Mouse (Mus musculus): ENCODE measurements around the gene Gm11563. TPM values are rescaled to one million over a fixed set of nuclear protein-coding genes. Genes with fewer than 3 reads are reported as not detected.
"Not testable (repeated sequence)": the region's sequence is repeated elsewhere in the genome, so short reads cannot be mapped to it uniquely, and the experiment has no call there.

Gene Gm11563
- polyA plus RNA-seq, 1 experiment from 2014 or later: not detected

GRCm38 (mm10) chr11:99637086-99637485 lies 21.7 kb downstream of the Gm11563 start:
- Histone ChIP-seq H3K27ac (no peak overlapping the region), H3K9me3 (no peaks in the 10 kb centered on the region), H3K4me1 (replicated peaks) (peaks cover 4% of the 10 kb centered on the region), H3K36me3 (no peaks in the 10 kb centered on the region), H3K4me3 (no peak overlapping the region), H3K27me3 (ENCODE audit: insufficient read depth, poor library complexity, severe bottlenecking) (no peaks in the 10 kb centered on the region)
- WGBS: 90% methylated on average over 1 of the region's 1 CpGs
- DNase-seq (ENCODE audit: low spot score): no peak

GRCm38 (mm10) chr11:99634653-99635134 lies 24.1 kb downstream of the Gm11563 start, which contains the start of gene Krtap4-2:
TSS of gene Krtap4-2 (minus strand) at chr11:99635084.
- Histone ChIP-seq H3K27ac (no peak within 1 kb of the TSS), H3K4me1 (replicated peaks) (peaks cover 4% of the 10 kb centered on the region), H3K4me3 (no peak within 1 kb of the TSS), H3K36me3 (no peaks in the 10 kb centered on the region), H3K27me3 (ENCODE audit: insufficient read depth, poor library complexity, severe bottlenecking) (no peaks in the 10 kb centered on the region), H3K9me3 (no peaks in the 10 kb centered on the region)
- no peak for DNase-seq (ENCODE audit: low spot score)
- 43% methylated on average over 8 of the region's 8 CpGs for WGBS

GRCm38 (mm10) chr11:99633293-99633692 lies 25.5 kb downstream of the Gm11563 start:
- H3K4me3 ChIP-seq: no peak overlapping the region
- no peaks in the 10 kb centered on the region for H3K9me3 ChIP-seq
- DNase-seq (ENCODE audit: low spot score): no peak
- peaks cover 4% of the 10 kb centered on the region for H3K4me1 ChIP-seq (replicated peaks)
- no peaks in the 10 kb centered on the region for H3K36me3 ChIP-seq
- H3K27me3 ChIP-seq (ENCODE audit: insufficient read depth, poor library complexity, severe bottlenecking): no peaks in the 10 kb centered on the region
- WGBS: 81% methylated on average over 2 of the region's 2 CpGs
- no peak overlapping the region for H3K27ac ChIP-seq

- 85% methylated on average over 3 of the region's 3 CpGs for WGBS
- no peak for DNase-seq (ENCODE audit: low spot score)
- Histone ChIP-seq H3K4me3 (no peak overlapping the region), H3K36me3 (no peaks in the 10 kb centered on the region), H3K9me3 (no peaks in the 10 kb centered on the region), H3K27me3 (ENCODE audit: insufficient read depth, poor library complexity, severe bottlenecking) (no peaks in the 10 kb centered on the region), H3K27ac (no peak overlapping the region), H3K4me1 (replicated peaks) (peaks cover 4% of the 10 kb centered on the region)
Observed at GRCm38 (mm10) chr11:99630890-99631289, 27.9 kb downstream of the Gm11563 start.

- H3K27me3 ChIP-seq (ENCODE audit: insufficient read depth, poor library complexity, severe bottlenecking): no peaks in the 10 kb centered on the region
- DNase-seq (ENCODE audit: low spot score): no peak
- H3K27ac ChIP-seq: no peak within 1 kb of the TSS
- H3K9me3 ChIP-seq: no peaks in the 10 kb centered on the region
- H3K4me1 ChIP-seq (replicated peaks): no peaks in the 10 kb centered on the region
- H3K36me3 ChIP-seq: no peaks in the 10 kb centered on the region
- 78% methylated on average over 4 of the region's 4 CpGs for WGBS
- no peak within 1 kb of the TSS for H3K4me3 ChIP-seq
Observed at GRCm38 (mm10) chr11:99628138-99628537, 30.6 kb downstream of the Gm11563 start, which contains the start of gene Krtap4-1. TSS of gene Krtap4-1 (minus strand) at chr11:99628238.

GRCm38 (mm10) chr11:99620335-99620734 lies 38.4 kb downstream of the Gm11563 start, which contains the start of gene Gm11562:
TSS of gene Gm11562 (minus strand) at chr11:99620435.
- Histone ChIP-seq H3K4me3 (no peak within 1 kb of the TSS), H3K27me3 (ENCODE audit: insufficient read depth, poor library complexity, severe bottlenecking) (no peaks in the 10 kb centered on the region), H3K36me3 (no peaks in the 10 kb centered on the region), H3K9me3 (no peaks in the 10 kb centered on the region), H3K4me1 (replicated peaks) (no peaks in the 10 kb centered on the region), H3K27ac (no peak within 1 kb of the TSS)
- 87% methylated on average over 2 of the region's 2 CpGs for WGBS
- no peak for DNase-seq (ENCODE audit: low spot score)

- Histone ChIP-seq H3K4me3 (no peak within 1 kb of the TSS), H3K27ac (no peak within 1 kb of the TSS), H3K4me1 (replicated peaks) (no peaks in the 10 kb centered on the region), H3K9me3 (no peaks in the 10 kb centered on the region), H3K36me3 (no peaks in the 10 kb centered on the region), H3K27me3 (ENCODE audit: insufficient read depth, poor library complexity, severe bottlenecking) (no peaks in the 10 kb centered on the region)
- DNase-seq (ENCODE audit: low spot score): no peak
- 82% methylated on average over 3 of the region's 3 CpGs for WGBS
Observed at GRCm38 (mm10) chr11:99614796-99615363, 43.9 kb downstream of the Gm11563 start, which contains the start of gene Krtap2-4. TSS of gene Krtap2-4 (minus strand) at chr11:99614846.

GRCm38 (mm10) chr11:99610089-99610488 lies 48.7 kb downstream of the Gm11563 start, which contains the start of gene Gm11937:
TSS of gene Gm11937 (minus strand) at chr11:99610189.
- H3K4me3 ChIP-seq; DNase-seq (ENCODE audit: low spot score); H3K27ac ChIP-seq; H3K4me1 ChIP-seq (replicated peaks); H3K9me3 ChIP-seq; H3K36me3 ChIP-seq; H3K27me3 ChIP-seq (ENCODE audit: insufficient read depth, poor library complexity, severe bottlenecking): not testable (repeated sequence)
- 66% methylated on average over 2 of the region's 2 CpGs for WGBS

GRCm38 (mm10) chr11:99609126-99609525 lies 49.6 kb downstream of the Gm11563 start:
- no peaks in the 10 kb centered on the region for H3K36me3 ChIP-seq
- no peaks in the 10 kb centered on the region for H3K4me1 ChIP-seq (replicated peaks)
- no peak overlapping the region for H3K4me3 ChIP-seq
- no peak overlapping the region for H3K27ac ChIP-seq
- no peaks in the 10 kb centered on the region for H3K27me3 ChIP-seq (ENCODE audit: insufficient read depth, poor library complexity, severe bottlenecking)
- 82% methylated on average over 1 of the region's 1 CpGs for WGBS
- DNase-seq (ENCODE audit: low spot score): no peak
- H3K9me3 ChIP-seq: no peaks in the 10 kb centered on the region

Other genes with a start within 250 kb of the Gm11563 start
- 0.09 TPM in 1 of 2 replicates, not detected in the other for gene Krt12, start 236.7 kb downstream of the Gm11563 start, polyA plus RNA-seq (2016; fragmentation: Nextera tagmentation; extraction: Ambion mirVana)
- 0.35 and 1.6 TPM in 2 replicates for gene Krt20, start 220.8 kb downstream of the Gm11563 start, polyA plus RNA-seq (2016; fragmentation: Nextera tagmentation; extraction: Ambion mirVana)
- gene Krt23, start 165.8 kb downstream of the Gm11563 start, polyA plus RNA-seq (2016; fragmentation: Nextera tagmentation; extraction: Ambion mirVana): 0.24 TPM in 1 of 2 replicates, not detected in the other
- not detected in 2 replicates for gene Krt39, start 137.6 kb downstream of the Gm11563 start, polyA plus RNA-seq (2016; fragmentation: Nextera tagmentation; extraction: Ambion mirVana)
- gene Krt40, start 115.8 kb downstream of the Gm11563 start, polyA plus RNA-seq (2016; fragmentation: Nextera tagmentation; extraction: Ambion mirVana): not detected in 2 replicates
- gene Krtap3-3, start 108.1 kb downstream of the Gm11563 start, polyA plus RNA-seq (2016; fragmentation: Nextera tagmentation; extraction: Ambion mirVana): not detected in 2 replicates
- gene Krtap3-2, start 102.1 kb downstream of the Gm11563 start, polyA plus RNA-seq (2016; fragmentation: Nextera tagmentation; extraction: Ambion mirVana): not detected in 2 replicates
- not detected in 2 replicates for gene Gm11939, start 99.5 kb downstream of the Gm11563 start, polyA plus RNA-seq (2016; fragmentation: Nextera tagmentation; extraction: Ambion mirVana)
- gene Krtap3-1, start 92.3 kb downstream of the Gm11563 start, polyA plus RNA-seq (2016; fragmentation: Nextera tagmentation; extraction: Ambion mirVana): not detected in 2 replicates
- not detected in 2 replicates for gene Krtap1-5, start 77.9 kb downstream of the Gm11563 start, polyA plus RNA-seq (2016; fragmentation: Nextera tagmentation; extraction: Ambion mirVana)
- gene Krtap1-4, start 75.3 kb downstream of the Gm11563 start, polyA plus RNA-seq (2016; fragmentation: Nextera tagmentation; extraction: Ambion mirVana): not detected in 2 replicates
- gene Krtap1-3, start 67.6 kb downstream of the Gm11563 start, polyA plus RNA-seq (2016; fragmentation: Nextera tagmentation; extraction: Ambion mirVana): not detected in 2 replicates
- not detected in 2 replicates for gene Krtap9-3, start 60.9 kb downstream of the Gm11563 start, polyA plus RNA-seq (2016; fragmentation: Nextera tagmentation; extraction: Ambion mirVana)
- gene Gm11938, start 55.7 kb downstream of the Gm11563 start, polyA plus RNA-seq (2016; fragmentation: Nextera tagmentation; extraction: Ambion mirVana): not detected in 2 replicates
- gene Gm11937, start 48.8 kb downstream of the Gm11563 start, polyA plus RNA-seq (2016; fragmentation: Nextera tagmentation; extraction: Ambion mirVana): not detected in 2 replicates
- not detected in 2 replicates for gene Krtap2-4, start 44.1 kb downstream of the Gm11563 start, polyA plus RNA-seq (2016; fragmentation: Nextera tagmentation; extraction: Ambion mirVana)
- gene Gm11562, start 38.5 kb downstream of the Gm11563 start, polyA plus RNA-seq (2016; fragmentation: Nextera tagmentation; extraction: Ambion mirVana): not detected in 2 replicates
- gene Krtap4-1, start 30.7 kb downstream of the Gm11563 start, polyA plus RNA-seq (2016; fragmentation: Nextera tagmentation; extraction: Ambion mirVana): not detected in 2 replicates
- gene Krtap4-2, start 23.9 kb downstream of the Gm11563 start, polyA plus RNA-seq (2016; fragmentation: Nextera tagmentation; extraction: Ambion mirVana): not detected in 2 replicates
- not detected in 2 replicates for gene Krtap4-7, start 14.9 kb downstream of the Gm11563 start, polyA plus RNA-seq (2016; fragmentation: Nextera tagmentation; extraction: Ambion mirVana)
- gene Gm11555, start 8.7 kb downstream of the Gm11563 start, polyA plus RNA-seq (2016; fragmentation: Nextera tagmentation; extraction: Ambion mirVana): not detected in 2 replicates
- gene Krtap4-6, start 7.0 kb upstream of the Gm11563 start, polyA plus RNA-seq (2016; fragmentation: Nextera tagmentation; extraction: Ambion mirVana): not detected in 2 replicates
- gene Gm14190, start 31.8 kb upstream of the Gm11563 start, polyA plus RNA-seq (2016; fragmentation: Nextera tagmentation; extraction: Ambion mirVana): not detected in 2 replicates
- gene Gm14180, start 75.3 kb upstream of the Gm11563 start, polyA plus RNA-seq (2016; fragmentation: Nextera tagmentation; extraction: Ambion mirVana): not detected in 2 replicates
- gene Gm11595, start 114.0 kb upstream of the Gm11563 start, polyA plus RNA-seq (2016; fragmentation: Nextera tagmentation; extraction: Ambion mirVana): not detected in 2 replicates
- not detected in 2 replicates for gene Krtap4-8, start 121.7 kb upstream of the Gm11563 start, polyA plus RNA-seq (2016; fragmentation: Nextera tagmentation; extraction: Ambion mirVana)
- gene Krtap4-9, start 126.2 kb upstream of the Gm11563 start, polyA plus RNA-seq (2016; fragmentation: Nextera tagmentation; extraction: Ambion mirVana): not detected in 2 replicates
- gene Gm11596, start 134.5 kb upstream of the Gm11563 start, polyA plus RNA-seq (2016; fragmentation: Nextera tagmentation; extraction: Ambion mirVana): not detected in 2 replicates
- gene Gm11569, start 140.0 kb upstream of the Gm11563 start, polyA plus RNA-seq (2016; fragmentation: Nextera tagmentation; extraction: Ambion mirVana): not detected in 2 replicates
- not detected in 2 replicates for gene Gm11554, start 145.5 kb upstream of the Gm11563 start, polyA plus RNA-seq (2016; fragmentation: Nextera tagmentation; extraction: Ambion mirVana)
- not detected in 2 replicates for gene Krtap4-13, start 150.9 kb upstream of the Gm11563 start, polyA plus RNA-seq (2016; fragmentation: Nextera tagmentation; extraction: Ambion mirVana)
- gene Gm11564, start 156.7 kb upstream of the Gm11563 start, polyA plus RNA-seq (2016; fragmentation: Nextera tagmentation; extraction: Ambion mirVana): not detected in 2 replicates
- not detected in 2 replicates for gene 2300003K06Rik, start 179.1 kb upstream of the Gm11563 start, polyA plus RNA-seq (2016; fragmentation: Nextera tagmentation; extraction: Ambion mirVana)
- gene Krtap4-16, start 192.6 kb upstream of the Gm11563 start, polyA plus RNA-seq (2016; fragmentation: Nextera tagmentation; extraction: Ambion mirVana): not detected in 2 replicates
- gene Gm11568, start 199.0 kb upstream of the Gm11563 start, polyA plus RNA-seq (2016; fragmentation: Nextera tagmentation; extraction: Ambion mirVana): not detected in 2 replicates
- not detected in 2 replicates for gene Gm11559, start 205.5 kb upstream of the Gm11563 start, polyA plus RNA-seq (2016; fragmentation: Nextera tagmentation; extraction: Ambion mirVana)
- not detected in 2 replicates for gene Krtap9-1, start 214.4 kb upstream of the Gm11563 start, polyA plus RNA-seq (2016; fragmentation: Nextera tagmentation; extraction: Ambion mirVana)
- not detected in 2 replicates for gene Gm11567, start 220.2 kb upstream of the Gm11563 start, polyA plus RNA-seq (2016; fragmentation: Nextera tagmentation; extraction: Ambion mirVana)
- gene Krtap31-1, start 249.0 kb upstream of the Gm11563 start, polyA plus RNA-seq (2016; fragmentation: Nextera tagmentation; extraction: Ambion mirVana): not detected in 2 replicates

All from hindbrain, embryonic 10.5 days (tissue).